Mouse (Mus musculus): ENCODE results near the gene Galnt18. TPM values are rescaled to one million over a fixed set of nuclear protein-coding genes. Genes with fewer than 3 reads are reported as not detected.

The Galnt18 gene
- polyA plus RNA-seq, 1 experiment from 2014 or later: 4.5 TPM

DNA sequence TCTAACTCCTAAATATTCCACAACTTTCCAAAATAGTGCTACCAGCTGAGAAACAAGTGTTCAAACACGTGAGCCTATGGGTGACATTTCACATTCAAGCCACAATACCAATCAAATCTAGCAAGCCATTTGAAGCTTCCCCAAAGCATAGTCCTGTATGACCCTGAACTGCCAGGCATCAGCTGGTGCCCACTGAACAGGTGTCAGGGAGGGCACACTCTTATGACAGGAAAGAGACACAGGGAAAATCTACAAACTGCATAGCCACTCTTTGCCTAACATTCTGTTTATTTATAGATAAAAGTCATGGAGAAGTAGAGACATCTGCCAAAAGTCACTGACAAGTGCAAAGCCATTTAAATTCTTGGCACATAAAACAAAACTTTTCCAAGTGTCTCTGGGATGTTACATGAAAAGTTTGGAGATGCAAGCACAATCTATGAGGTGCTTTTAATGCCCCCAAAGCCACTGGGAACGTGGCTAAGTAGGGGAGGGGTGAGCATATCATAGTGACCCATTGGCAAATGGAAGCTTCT lies 280.5 kb downstream of the Galnt18 start:
- no peaks in the 10 kb centered on the region for H3K27me3 ChIP-seq (ENCODE audit: control insufficient read depth, insufficient read depth, low read length)
- WGBS: 64% methylated on average over 2 of the region's 2 CpGs
- no peak for ATAC-seq (replicated peaks; ENCODE audit: low FRiP score)

DNA sequence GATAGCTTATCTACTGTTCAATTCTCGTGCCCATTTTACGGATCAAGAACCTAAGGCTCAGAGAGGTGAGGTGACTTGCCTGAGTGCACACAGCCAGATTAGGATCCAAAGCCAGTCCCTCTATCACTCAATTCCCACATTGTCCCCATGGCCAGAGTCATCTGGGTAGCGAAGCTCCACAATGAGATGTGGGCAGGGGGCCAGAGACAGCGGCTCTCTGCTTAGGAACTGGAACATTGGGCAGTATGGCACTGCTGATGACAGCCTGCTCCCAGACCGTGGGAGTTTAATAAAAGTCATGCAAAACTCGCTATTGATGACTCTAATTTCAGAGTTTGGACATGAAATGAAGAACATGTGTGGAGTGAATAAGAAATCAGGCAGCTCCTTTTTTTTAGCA lies 282.6 kb downstream of the Galnt18 start:
- no peak overlapping the region for H3K4me3 ChIP-seq (ENCODE audit: low read depth, low read length)
- H3K36me3 ChIP-seq (ENCODE audit: control insufficient read depth, insufficient read depth, low read length): no peaks in the 10 kb centered on the region
- no peaks in the 10 kb centered on the region for H3K9me3 ChIP-seq (ENCODE audit: control insufficient read depth, low read length)
- no peak overlapping the region for H3K27ac ChIP-seq (ENCODE audit: low read depth, low read length)
- no peak overlapping the region for H3K9ac ChIP-seq (ENCODE audit: low read length)
- WGBS: 84% methylated on average over 6 of the region's 6 CpGs
- H3K4me1 ChIP-seq (replicated peaks; ENCODE audit: control insufficient read depth, insufficient read depth, low read length): no peaks in the 10 kb centered on the region
- no peaks in the 10 kb centered on the region for H3K27me3 ChIP-seq (ENCODE audit: control insufficient read depth, insufficient read depth, low read length)
- DNase-seq (ENCODE audit: low spot score) (no peak), ATAC-seq (replicated peaks; ENCODE audit: low FRiP score) (no peak)
- H3K4me2 ChIP-seq (ENCODE audit: low read depth, low read length, severe bottlenecking): no peak overlapping the region

More for the DNA sequence above, 280.5 kb downstream of the Galnt18 start:
- Histone ChIP-seq H3K9me3 (ENCODE audit: control insufficient read depth, low read length) (no peaks in the 10 kb centered on the region), H3K4me3 (ENCODE audit: low read depth, low read length) (no peak overlapping the region), H3K27ac (ENCODE audit: low read depth, low read length) (no peak overlapping the region), H3K4me1 (replicated peaks; ENCODE audit: control insufficient read depth, insufficient read depth, low read length) (no peaks in the 10 kb centered on the region), H3K9ac (ENCODE audit: low read length) (no peak overlapping the region), H3K36me3 (ENCODE audit: control insufficient read depth, insufficient read depth, low read length) (no peaks in the 10 kb centered on the region), H3K4me2 (ENCODE audit: low read depth, low read length, severe bottlenecking) (no peak overlapping the region)
- DNase-seq (ENCODE audit: low spot score): no peak

DNA sequence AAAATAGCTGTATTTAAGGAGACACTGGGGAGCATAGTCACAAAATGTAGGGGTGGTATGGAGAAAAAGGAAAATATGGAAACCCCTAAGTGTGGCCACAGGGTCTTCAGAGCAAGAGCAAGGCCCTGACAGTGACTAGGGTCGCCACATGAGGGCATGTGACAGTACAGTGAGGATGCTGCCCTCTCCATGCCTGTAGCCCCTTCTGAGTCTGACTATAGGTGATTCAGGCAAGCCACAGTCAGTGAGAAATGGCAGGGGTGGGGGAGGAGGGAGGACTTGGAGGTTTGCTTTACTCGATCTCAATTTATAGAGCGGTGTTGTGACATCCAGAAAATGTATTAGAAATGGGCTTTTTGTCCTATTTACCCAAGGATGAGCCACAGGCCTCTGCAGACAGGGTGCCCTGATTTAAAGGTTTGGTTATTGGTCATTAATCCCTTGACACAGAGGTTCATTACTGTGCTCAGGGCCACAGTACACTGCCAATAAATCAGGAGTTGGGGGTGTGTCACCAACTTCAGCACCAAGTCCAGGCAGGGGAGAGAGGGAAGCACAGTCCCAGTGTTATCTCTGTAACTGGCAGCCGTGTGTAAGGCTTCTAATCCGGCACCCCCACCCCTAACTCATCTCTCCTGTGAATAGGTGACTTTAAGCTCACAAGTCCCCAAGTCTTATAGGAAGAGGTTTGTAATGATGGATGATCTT lies 287.4 kb downstream of the Galnt18 start:
- Histone ChIP-seq H3K27me3 (ENCODE audit: control insufficient read depth, insufficient read depth, low read length) (no peaks in the 10 kb centered on the region), H3K4me2 (ENCODE audit: low read depth, low read length, severe bottlenecking) (no peak overlapping the region), H3K9ac (ENCODE audit: low read length) (no peak overlapping the region), H3K27ac (ENCODE audit: low read depth, low read length) (no peak overlapping the region), H3K36me3 (ENCODE audit: control insufficient read depth, insufficient read depth, low read length) (no peaks in the 10 kb centered on the region), H3K4me3 (ENCODE audit: low read depth, low read length) (no peak overlapping the region), H3K4me1 (replicated peaks; ENCODE audit: control insufficient read depth, insufficient read depth, low read length) (no peaks in the 10 kb centered on the region), H3K9me3 (ENCODE audit: control insufficient read depth, low read length) (no peaks in the 10 kb centered on the region)
- DNase-seq (ENCODE audit: low spot score): no peak
- WGBS: 82% methylated on average over 5 of the region's 5 CpGs
- ATAC-seq (replicated peaks; ENCODE audit: low FRiP score): no peak

DNA sequence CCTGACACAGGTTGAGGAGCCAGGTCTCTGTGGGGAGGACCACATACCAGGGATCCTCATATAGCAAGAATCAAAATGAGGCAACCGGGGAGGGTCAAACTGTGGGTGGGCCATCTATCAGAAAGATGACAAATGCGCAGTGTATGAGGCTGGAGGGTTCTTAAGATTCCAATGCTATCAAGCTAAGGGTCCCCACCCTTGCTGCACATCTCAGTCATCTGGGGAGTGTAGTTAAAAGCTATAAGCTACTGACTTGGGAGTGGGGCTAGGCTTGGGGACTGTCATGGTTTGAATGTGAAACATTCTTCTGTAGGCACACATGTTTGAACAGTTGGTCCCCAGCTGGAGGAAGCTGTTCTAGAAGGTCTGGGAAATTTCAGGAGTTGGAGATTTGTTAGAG lies 288.2 kb downstream of the Galnt18 start:
- Histone ChIP-seq H3K36me3 (ENCODE audit: control insufficient read depth, insufficient read depth, low read length) (no peaks in the 10 kb centered on the region), H3K27me3 (ENCODE audit: control insufficient read depth, insufficient read depth, low read length) (no peaks in the 10 kb centered on the region), H3K4me2 (ENCODE audit: low read depth, low read length, severe bottlenecking) (no peak overlapping the region), H3K9me3 (ENCODE audit: control insufficient read depth, low read length) (no peaks in the 10 kb centered on the region), H3K27ac (ENCODE audit: low read depth, low read length) (no peak overlapping the region), H3K4me1 (replicated peaks; ENCODE audit: control insufficient read depth, insufficient read depth, low read length) (no peaks in the 10 kb centered on the region), H3K9ac (ENCODE audit: low read length) (no peak overlapping the region), H3K4me3 (ENCODE audit: low read depth, low read length) (no peak overlapping the region)
- 100% methylated on average over 2 of the region's 2 CpGs for WGBS
- ATAC-seq (replicated peaks; ENCODE audit: low FRiP score) (no peak), DNase-seq (ENCODE audit: low spot score) (no peak)

DNA sequence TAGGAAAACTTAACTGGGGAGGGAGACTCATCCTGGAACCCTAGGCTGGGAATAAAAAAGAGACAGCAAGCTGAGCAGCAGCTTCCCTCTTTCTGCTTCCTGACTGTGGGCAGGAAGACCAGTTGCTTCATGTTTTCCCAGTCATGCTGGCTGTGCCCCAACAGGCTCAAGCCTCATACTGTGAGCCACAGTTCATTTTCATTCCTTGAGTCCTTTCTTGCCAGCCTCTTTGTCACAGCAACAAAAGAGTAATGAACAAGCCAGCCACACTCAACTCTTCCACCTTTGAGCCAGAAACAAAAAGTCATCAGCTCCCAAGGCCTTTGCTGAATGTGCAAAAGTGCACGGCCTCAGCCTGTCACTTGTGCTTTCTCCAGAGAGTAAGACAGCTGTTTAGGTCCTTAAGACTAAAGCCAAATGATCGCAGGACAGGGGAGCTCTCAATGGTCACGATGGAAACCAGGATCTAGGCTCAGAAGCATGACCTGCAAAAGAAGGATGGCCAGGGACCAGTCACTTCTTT lies 292.9 kb downstream of the Galnt18 start:
- H3K4me2 ChIP-seq (ENCODE audit: low read depth, low read length, severe bottlenecking): no peak overlapping the region
- no peaks in the 10 kb centered on the region for H3K27me3 ChIP-seq (ENCODE audit: control insufficient read depth, insufficient read depth, low read length)
- no peak overlapping the region for H3K4me3 ChIP-seq (ENCODE audit: low read depth, low read length)
- WGBS: 29% methylated on average over 3 of the region's 3 CpGs
- ATAC-seq (replicated peaks; ENCODE audit: low FRiP score) (no peak), DNase-seq (ENCODE audit: low spot score) (no peak)
- no peaks in the 10 kb centered on the region for H3K4me1 ChIP-seq (replicated peaks; ENCODE audit: control insufficient read depth, insufficient read depth, low read length)
- H3K27ac ChIP-seq (ENCODE audit: low read depth, low read length): no peak overlapping the region
- H3K9ac ChIP-seq (ENCODE audit: low read length): no peak overlapping the region
- H3K9me3 ChIP-seq (ENCODE audit: control insufficient read depth, low read length): no peaks in the 10 kb centered on the region
- H3K36me3 ChIP-seq (ENCODE audit: control insufficient read depth, insufficient read depth, low read length): no peaks in the 10 kb centered on the region

DNA sequence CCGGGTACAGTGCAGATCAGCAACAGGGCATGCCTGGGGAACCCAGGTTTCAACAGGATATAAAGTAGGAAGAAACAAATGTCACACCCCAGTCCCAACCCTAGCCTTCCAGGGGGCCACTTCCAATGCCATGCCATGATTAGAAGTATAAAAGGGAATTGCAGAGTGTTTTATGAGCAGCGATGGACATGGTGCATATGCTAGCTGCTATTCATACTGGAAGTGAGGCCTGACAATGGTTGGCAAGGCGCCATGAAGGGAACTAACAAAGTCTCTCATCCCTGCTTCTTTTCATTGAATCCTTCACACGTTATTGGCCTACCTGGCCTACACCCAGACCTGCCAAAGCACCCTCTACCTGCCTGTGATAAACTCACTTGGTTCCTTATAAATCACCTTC lies 295.9 kb downstream of the Galnt18 start:
- H3K9ac ChIP-seq (ENCODE audit: low read length): no peak overlapping the region
- ATAC-seq (replicated peaks; ENCODE audit: low FRiP score): no peak
- WGBS: 89% methylated on average over 4 of the region's 4 CpGs
- no peaks in the 10 kb centered on the region for H3K27me3 ChIP-seq (ENCODE audit: control insufficient read depth, insufficient read depth, low read length)
- H3K36me3 ChIP-seq (ENCODE audit: control insufficient read depth, insufficient read depth, low read length): no peaks in the 10 kb centered on the region
- H3K9me3 ChIP-seq (ENCODE audit: control insufficient read depth, low read length): no peaks in the 10 kb centered on the region
- H3K4me2 ChIP-seq (ENCODE audit: low read depth, low read length, severe bottlenecking): no peak overlapping the region
- no peak overlapping the region for H3K4me3 ChIP-seq (ENCODE audit: low read depth, low read length)
- no peak overlapping the region for H3K27ac ChIP-seq (ENCODE audit: low read depth, low read length)
- no peaks in the 10 kb centered on the region for H3K4me1 ChIP-seq (replicated peaks; ENCODE audit: control insufficient read depth, insufficient read depth, low read length)
- no peak for DNase-seq (ENCODE audit: low spot score)

DNA sequence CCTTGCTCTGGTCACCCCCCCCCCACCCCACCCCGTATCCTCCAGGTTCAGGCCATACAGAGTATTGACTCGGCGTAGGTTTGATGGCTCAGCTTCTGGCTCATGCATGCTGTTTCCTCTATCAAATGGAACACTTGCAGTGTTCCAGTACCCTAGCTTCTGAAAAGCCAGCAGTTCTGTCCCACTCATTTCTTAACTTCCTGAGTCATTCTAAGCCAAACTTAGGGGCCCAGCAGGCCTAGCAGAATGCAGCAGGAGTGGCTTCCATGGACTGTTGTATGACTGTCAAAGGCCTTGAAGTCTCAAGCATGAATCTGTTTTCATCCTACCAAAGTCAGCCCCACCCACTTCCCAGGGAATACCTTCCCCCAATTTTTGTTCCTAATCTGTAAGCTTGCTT lies 296.5 kb downstream of the Galnt18 start:
- H3K9ac ChIP-seq (ENCODE audit: low read length): no peak overlapping the region
- no peaks in the 10 kb centered on the region for H3K36me3 ChIP-seq (ENCODE audit: control insufficient read depth, insufficient read depth, low read length)
- DNase-seq (ENCODE audit: low spot score) (no peak), ATAC-seq (replicated peaks; ENCODE audit: low FRiP score) (no peak)
- no peak overlapping the region for H3K4me3 ChIP-seq (ENCODE audit: low read depth, low read length)
- no peaks in the 10 kb centered on the region for H3K9me3 ChIP-seq (ENCODE audit: control insufficient read depth, low read length)
- H3K4me1 ChIP-seq (replicated peaks; ENCODE audit: control insufficient read depth, insufficient read depth, low read length): no peaks in the 10 kb centered on the region
- H3K4me2 ChIP-seq (ENCODE audit: low read depth, low read length, severe bottlenecking): no peak overlapping the region
- no peaks in the 10 kb centered on the region for H3K27me3 ChIP-seq (ENCODE audit: control insufficient read depth, insufficient read depth, low read length)
- no peak overlapping the region for H3K27ac ChIP-seq (ENCODE audit: low read depth, low read length)
- WGBS: 94% methylated on average over 3 of the region's 3 CpGs

DNA sequence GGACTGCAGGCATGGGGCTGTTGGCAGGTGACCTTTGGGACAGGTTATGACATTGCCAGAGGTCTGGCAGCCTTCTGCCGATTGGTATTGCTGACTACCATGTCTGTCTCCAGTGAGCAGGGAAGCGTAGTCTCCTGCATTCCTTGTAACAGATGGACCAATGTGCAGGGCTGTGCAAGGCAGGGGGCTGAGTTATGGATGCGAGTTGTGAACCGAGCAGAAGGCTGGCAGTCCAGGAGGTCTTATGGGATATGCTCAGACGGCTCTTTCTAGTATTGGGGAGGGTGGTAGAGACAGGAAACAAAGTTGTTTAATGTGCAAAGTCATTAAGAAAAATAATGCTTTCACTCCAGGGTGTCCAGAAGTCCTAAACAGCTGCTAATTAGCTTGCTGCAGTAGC lies 312.1 kb downstream of the Galnt18 start:
- DNase-seq (ENCODE audit: low spot score) (no peak), ATAC-seq (replicated peaks; ENCODE audit: low FRiP score) (no peak)

DNA sequence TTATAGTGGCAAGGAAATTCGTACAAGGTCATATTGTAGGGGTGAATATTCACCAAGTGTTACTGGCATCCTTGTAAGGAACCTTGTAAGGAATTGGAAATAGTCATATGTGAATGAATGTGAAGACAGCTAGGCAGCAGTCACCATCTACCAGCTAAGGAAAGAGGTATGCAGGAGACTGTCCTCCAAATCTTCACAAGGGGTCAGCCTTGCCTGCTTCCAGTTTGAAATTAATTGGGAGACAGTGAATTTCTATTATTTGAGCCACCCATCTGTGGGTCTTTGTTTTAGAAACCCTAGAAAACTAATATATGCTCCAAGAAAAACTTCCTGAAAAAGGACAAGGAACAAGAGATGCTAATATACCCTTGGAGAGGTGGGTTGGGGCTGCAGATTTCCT lies 313.1 kb downstream of the Galnt18 start:
- Histone ChIP-seq H3K9ac (ENCODE audit: low read length) (no peak overlapping the region), H3K27me3 (ENCODE audit: control insufficient read depth, insufficient read depth, low read length) (no peaks in the 10 kb centered on the region), H3K4me2 (ENCODE audit: low read depth, low read length, severe bottlenecking) (no peak overlapping the region), H3K27ac (ENCODE audit: low read depth, low read length) (no peak overlapping the region), H3K36me3 (ENCODE audit: control insufficient read depth, insufficient read depth, low read length) (no peaks in the 10 kb centered on the region), H3K4me1 (replicated peaks; ENCODE audit: control insufficient read depth, insufficient read depth, low read length) (0 out of 2 replicates have a peak, but pooled peaks cover 2% of the 10 kb centered on the region), H3K9me3 (ENCODE audit: control insufficient read depth, low read length) (no peaks in the 10 kb centered on the region), H3K4me3 (ENCODE audit: low read depth, low read length) (no peak overlapping the region)
- 79% methylated on average over 1 of the region's 1 CpGs for WGBS
- no peak for ATAC-seq (replicated peaks; ENCODE audit: low FRiP score)
- DNase-seq (ENCODE audit: low spot score): no peak

More for the DNA sequence above, 312.1 kb downstream of the Galnt18 start:
- no peak overlapping the region for H3K4me3 ChIP-seq (ENCODE audit: low read depth, low read length)
- no peaks in the 10 kb centered on the region for H3K27me3 ChIP-seq (ENCODE audit: control insufficient read depth, insufficient read depth, low read length)
- no peak overlapping the region for H3K4me2 ChIP-seq (ENCODE audit: low read depth, low read length, severe bottlenecking)
- H3K36me3 ChIP-seq (ENCODE audit: control insufficient read depth, insufficient read depth, low read length): no peaks in the 10 kb centered on the region
- 0 out of 2 replicates have a peak, but pooled peaks cover 2% of the 10 kb centered on the region for H3K4me1 ChIP-seq (replicated peaks; ENCODE audit: control insufficient read depth, insufficient read depth, low read length)
- H3K9ac ChIP-seq (ENCODE audit: low read length): no peak overlapping the region
- H3K27ac ChIP-seq (ENCODE audit: low read depth, low read length): no peak overlapping the region
- no peaks in the 10 kb centered on the region for H3K9me3 ChIP-seq (ENCODE audit: control insufficient read depth, low read length)
- 67% methylated on average over 5 of the region's 5 CpGs for WGBS

Data from forebrain, embryonic 11.5 days (tissue).